Mouse (Mus musculus): ENCODE data around the gene Catsper4.

- TF ChIP-seq CTCF (IDR thresholded peaks at IDR 0.05; ENCODE audit: low read depth): no peak
- no peak for TF ChIP-seq EP300 (IDR thresholded peaks at IDR 0.05; ENCODE audit: low read depth)
Measured at GRCm38 (mm10) chr4:134272731-134273416, 45.7 kb upstream of the Catsper4 start.

All from liver, embryonic 14.5 days (tissue).